Mouse (Mus musculus) C2C12 (cell line): ENCODE measurements around the gene Slc30a9. TPM values are rescaled to one million over a fixed set of nuclear protein-coding genes. Genes with fewer than 3 reads are reported as not detected.

ENCODE experiments used
- H3K27me3 ChIP-seq: one replicate; pipeline ENCODE4 v1.6.1; 2011; ENCODE audit not compliant: control insufficient read depth, insufficient read depth, insufficient read length
- H3K36me3 ChIP-seq: one replicate; pipeline ENCODE4 v1.6.1; 2011; ENCODE audit not compliant: control insufficient read depth, insufficient read depth
- H3K4me3 ChIP-seq: one replicate; pipeline ENCODE4 v1.5.1; 2011; ENCODE audit warnings: mild to moderate bottlenecking, control low read depth; ENCODE audit not compliant: poor library complexity, insufficient read depth, severe bottlenecking
- H3K79me2 ChIP-seq: one replicate; pipeline ENCODE4 v1.6.1; 2011; ENCODE audit not compliant: control insufficient read depth, insufficient read depth
- H3K79me3 ChIP-seq: one replicate; pipeline ENCODE4 v1.6.1; 2011; ENCODE audit warnings: low read depth, control low read depth
- H3ac ChIP-seq: one replicate; pipeline ENCODE3; 2011; ENCODE audit warnings: low read depth; ENCODE audit not compliant: control insufficient read depth, insufficient read length
- CEBPB ChIP-seq: IDR thresholded peaks from one replicate; pipeline ENCODE4 v1.6.1; 2011; ENCODE audit warnings: low read depth, mild to moderate bottlenecking, control low read depth, moderate library complexity
- CTCF ChIP-seq: IDR thresholded peaks from one replicate; pipeline ENCODE4 v1.5.1; 2011; ENCODE audit not compliant: control insufficient read depth, insufficient read depth, insufficient read length
- FOSL1 ChIP-seq: IDR thresholded peaks from one replicate; pipeline ENCODE4 v1.8.0; 2011; ENCODE audit warnings: mild to moderate bottlenecking, low read length; ENCODE audit not compliant: poor library complexity, insufficient read depth, severe bottlenecking
- MAX ChIP-seq: IDR thresholded peaks from one replicate; pipeline ENCODE4 v1.6.1; 2011; ENCODE audit warnings: mild to moderate bottlenecking, control low read depth
- MYOD1 ChIP-seq: IDR thresholded peaks from one replicate; pipeline ENCODE4 v1.6.1; 2011; ENCODE audit warnings: low read depth; ENCODE audit not compliant: control insufficient read depth, insufficient read length
- MYOG ChIP-seq: IDR thresholded peaks from one replicate; pipeline ENCODE4 v1.6.1; 2011; ENCODE audit not compliant: control insufficient read depth, insufficient read length; ENCODE audit errors: extremely low read depth
- USF1 ChIP-seq: IDR thresholded peaks from one replicate; pipeline ENCODE4 v1.6.1; 2011; ENCODE audit warnings: low read depth, mild to moderate bottlenecking, control low read depth, moderate library complexity
- polyA plus RNA-seq: library from polyadenylated mRNA; unstranded; fragments of >200 nt; fragmentation: generic; extraction: Trizol; gene quantifications from one replicate; pipeline ENCODE4 v1.2.1, GENCODE M21; 2012; ENCODE audit warnings: missing spikeins

Gene Slc30a9
- polyA plus RNA-seq, 1 experiment, result 11.7 TPM

- H3K4me3 ChIP-seq, result no peak overlapping the region
- TF ChIP-seq FOSL1, result no peak
- TF ChIP-seq MYOG, result no peak
- TF ChIP-seq MYOD1, result no peak
- TF ChIP-seq USF1, result no peak
- no peak for TF ChIP-seq CEBPB
- no peak for TF ChIP-seq MAX
- TF ChIP-seq CTCF, result no peak
- H3ac ChIP-seq, result no peak overlapping the region
- no peaks in the 10 kb centered on the region for H3K27me3 ChIP-seq
- H3K36me3 ChIP-seq, result peaks cover 21% of the 10 kb centered on the region
- H3K79me3 ChIP-seq, result no peaks in the 10 kb centered on the region
- no peaks in the 10 kb centered on the region for H3K79me2 ChIP-seq
Measured at GRCm38 (mm10) chr5:67295682-67296081, 11.1 kb upstream of the Slc30a9 start.

DNA sequence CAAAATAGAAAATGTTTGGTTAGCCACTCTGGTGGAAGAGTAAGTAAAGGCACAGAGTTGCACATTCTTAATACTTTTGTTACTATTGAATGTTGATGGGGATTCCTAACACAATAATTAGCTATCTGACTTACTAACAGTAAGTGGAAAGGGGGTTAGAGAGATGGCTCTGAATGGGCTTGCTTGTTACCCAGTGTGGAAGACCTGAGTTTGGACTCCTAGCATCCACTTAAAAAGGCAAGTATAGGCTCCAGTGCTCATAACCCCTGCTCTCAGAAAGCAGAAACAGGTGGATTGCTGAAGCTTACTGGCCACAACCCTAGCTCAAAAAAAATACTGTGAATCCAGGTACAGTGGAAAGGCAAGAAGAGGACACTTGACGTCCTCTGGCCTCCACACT is 10.6 kb upstream of the Slc30a9 start:
- Histone ChIP-seq H3K4me3 (no peak overlapping the region), H3K79me3 (no peaks in the 10 kb centered on the region), H3ac (no peak overlapping the region), H3K79me2 (no peaks in the 10 kb centered on the region), H3K27me3 (no peaks in the 10 kb centered on the region), H3K36me3 (peaks cover 21% of the 10 kb centered on the region)
- TF ChIP-seq FOSL1 (no peak), MYOG (no peak), USF1 (no peak), CTCF (no peak), MAX (no peak), CEBPB (no peak), MYOD1 (no peak)

DNA sequence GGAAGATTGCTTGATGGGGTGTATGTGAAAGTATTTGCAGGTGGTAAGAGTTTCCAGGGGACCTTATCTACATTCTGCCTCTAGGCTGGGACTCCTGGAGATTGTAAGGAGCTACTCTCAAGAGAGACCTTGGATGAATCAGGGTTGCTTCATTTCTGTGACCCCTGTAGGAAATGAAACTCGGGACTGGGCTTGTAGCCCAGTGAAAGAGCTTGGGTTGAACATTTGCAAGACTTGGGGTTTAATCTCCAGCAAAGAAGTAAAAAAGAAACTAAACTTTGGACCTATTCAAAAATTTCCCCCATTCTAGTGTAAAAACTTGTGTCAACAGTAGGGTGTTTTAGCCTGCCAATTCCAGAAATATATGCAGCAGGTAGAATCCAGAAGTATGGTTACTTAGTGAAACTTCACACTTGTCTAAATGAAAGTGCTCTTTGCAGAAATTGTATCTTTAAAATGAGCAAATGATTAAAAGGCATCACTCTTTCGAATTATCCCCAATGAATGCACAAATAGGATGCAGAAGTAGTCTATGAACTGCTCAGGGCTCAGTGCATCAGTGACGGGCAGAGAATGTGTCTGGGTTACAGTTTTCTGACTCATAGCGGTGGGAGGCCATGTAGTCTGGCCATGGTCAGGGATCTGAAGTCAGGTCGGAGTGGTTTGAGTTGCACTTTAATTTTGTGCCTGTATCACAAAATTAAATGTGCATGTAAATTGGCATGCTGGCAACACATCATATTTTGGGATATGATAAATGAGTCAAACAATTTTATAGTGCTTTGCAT is 9.5 kb upstream of the Slc30a9 start:
- Histone ChIP-seq H3K36me3 (peaks cover 13% of the 10 kb centered on the region), H3K4me3 (no peak overlapping the region), H3ac (no peak overlapping the region), H3K79me2 (no peaks in the 10 kb centered on the region), H3K27me3 (no peaks in the 10 kb centered on the region), H3K79me3 (no peaks in the 10 kb centered on the region)
- no peak for TF ChIP-seq MAX
- TF ChIP-seq CTCF, result no peak
- TF ChIP-seq MYOD1, result no peak
- TF ChIP-seq CEBPB, result no peak
- TF ChIP-seq USF1, result no peak

DNA sequence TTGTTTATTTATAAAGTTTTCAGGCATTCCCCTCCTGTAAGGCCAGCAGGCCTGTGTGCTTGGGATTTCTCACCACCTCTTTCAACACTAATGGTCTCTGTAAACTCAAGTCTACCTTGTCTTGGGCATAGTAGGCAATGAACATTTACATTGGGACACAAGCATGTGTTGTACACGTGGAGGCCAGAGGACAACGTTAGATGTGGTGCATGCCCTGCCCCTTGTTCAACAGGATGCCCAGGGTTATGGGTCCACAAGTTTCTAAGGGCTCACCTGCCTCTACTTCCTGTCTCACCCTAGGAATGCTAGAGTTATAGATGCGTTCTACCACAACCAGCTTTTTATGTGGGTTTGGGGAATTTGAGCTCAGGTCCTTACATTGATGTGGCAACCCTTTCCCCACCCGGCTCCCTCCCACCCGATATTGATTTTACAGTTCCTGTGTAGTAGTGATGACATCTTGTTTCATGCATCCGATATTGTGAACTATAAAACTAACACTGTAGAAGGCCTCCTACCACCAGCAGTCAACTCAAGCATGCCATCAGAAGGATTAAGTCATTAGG is 6.8 kb upstream of the Slc30a9 start:
- no peak for TF ChIP-seq CEBPB
- TF ChIP-seq USF1, result no peak
- H3K36me3 ChIP-seq, result no peaks in the 10 kb centered on the region

GRCm38 (mm10) chr5:67300926-67301597 is 5.7 kb upstream of the Slc30a9 start:
- Histone ChIP-seq H3ac (no peak overlapping the region), H3K36me3 (no peaks in the 10 kb centered on the region), H3K27me3 (no peaks in the 10 kb centered on the region), H3K79me3 (no peaks in the 10 kb centered on the region), H3K79me2 (no peaks in the 10 kb centered on the region), H3K4me3 (no peak overlapping the region)
- no peak for TF ChIP-seq CEBPB
- TF ChIP-seq MAX, result no peak
- TF ChIP-seq USF1, result no peak
- TF ChIP-seq FOSL1, result no peak
- TF ChIP-seq MYOD1, result no peak
- TF ChIP-seq MYOG, result no peak
- TF ChIP-seq CTCF, result no peak

More for the DNA sequence above, 6.8 kb upstream of the Slc30a9 start:
- no peaks in the 10 kb centered on the region for H3K27me3 ChIP-seq
- H3ac ChIP-seq, result no peak overlapping the region
- no peaks in the 10 kb centered on the region for H3K79me2 ChIP-seq
- H3K79me3 ChIP-seq, result no peaks in the 10 kb centered on the region
- H3K4me3 ChIP-seq, result no peak overlapping the region
